Mouse (Mus musculus): ENCODE measurements around the gene Napa. TPM values are rescaled to one million over a fixed set of nuclear protein-coding genes. Genes with fewer than 3 reads are reported as not detected.

The Napa gene
- polyA plus RNA-seq, 1 experiment from 2014 or later, result 178 TPM

DNA sequence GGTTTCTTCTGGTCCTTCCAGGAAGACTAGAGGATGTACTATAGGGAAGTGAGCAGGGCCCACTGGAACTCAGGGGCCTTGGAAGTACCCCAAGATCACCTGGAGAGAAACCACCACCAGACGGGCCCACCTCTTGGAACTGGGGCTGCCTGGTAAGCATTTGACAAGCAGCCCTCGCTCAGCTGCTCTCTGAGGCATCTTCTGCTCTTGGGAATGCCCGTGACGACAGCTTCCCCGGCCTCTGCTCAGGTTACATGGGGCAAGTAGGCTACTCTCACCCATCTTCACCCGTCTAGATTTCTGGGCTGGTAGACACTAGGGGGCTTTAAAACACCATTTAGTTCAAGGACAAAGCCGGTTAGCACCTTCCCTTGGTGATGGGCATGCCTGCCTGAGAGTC lies 2.8 kb downstream of the Napa start:
- WGBS, result 74% methylated on average over 7 of the region's 7 CpGs
- H3K4me2 ChIP-seq, result no peak overlapping the region
- no peak for ATAC-seq (ENCODE audit: borderline replicate concordance, extremely low read depth, low FRiP score, low TSS enrichment)
- peaks cover 14% of the 10 kb centered on the region; the same call in 1 of the 2 replicates for H3K36me3 ChIP-seq
- H3K9ac ChIP-seq, result no peak overlapping the region
- no peak overlapping the region for H3K4me3 ChIP-seq
- peaks cover 17% of the 10 kb centered on the region for H3K4me1 ChIP-seq
- H3K27me3 ChIP-seq, result no peaks in the 10 kb centered on the region
- no peak overlapping the region for H3K27ac ChIP-seq
- no peaks in the 10 kb centered on the region for H3K9me3 ChIP-seq

DNA sequence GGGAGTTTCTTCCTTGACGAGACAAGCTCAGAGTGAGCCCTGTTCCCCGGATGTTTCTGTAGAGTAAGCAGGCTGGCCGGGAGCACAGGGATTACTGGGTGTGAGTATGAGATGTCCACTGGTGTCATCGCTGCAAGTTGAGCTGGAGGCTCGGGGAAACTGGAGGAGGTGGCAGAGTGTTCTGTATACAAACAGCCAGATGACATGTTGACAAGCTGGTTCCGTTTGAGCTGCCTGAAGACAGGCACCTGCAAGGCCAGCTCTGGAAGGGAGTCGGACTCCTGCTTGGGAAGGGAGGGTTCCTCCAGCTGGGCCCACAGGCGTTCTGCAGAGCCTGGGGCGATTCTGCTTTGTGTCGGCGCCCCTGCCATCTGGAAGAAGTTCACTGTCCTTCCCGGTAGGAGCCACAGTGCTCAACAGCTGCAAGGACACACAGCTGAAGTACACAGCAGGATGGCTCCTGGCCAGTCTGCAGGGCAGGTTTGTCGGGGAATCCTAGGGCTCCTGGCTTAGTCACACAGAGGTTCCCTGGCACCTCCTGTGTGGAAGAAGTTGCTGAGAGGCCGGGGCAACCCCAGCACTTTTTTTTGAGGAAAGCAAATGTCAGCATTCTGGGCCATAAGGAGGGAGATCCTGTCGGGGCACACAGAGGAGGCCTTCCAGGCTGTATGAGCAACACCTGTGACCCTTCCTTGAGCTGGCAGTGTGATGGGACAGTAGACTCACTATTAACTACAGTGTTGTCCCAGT lies 3.6 kb downstream of the Napa start:
- 57% methylated on average over 15 of the region's 15 CpGs for WGBS
- ATAC-seq (ENCODE audit: borderline replicate concordance, extremely low read depth, low FRiP score, low TSS enrichment), result no peak
- no peaks in the 10 kb centered on the region for H3K9me3 ChIP-seq
- H3K4me3 ChIP-seq, result no peak overlapping the region
- no peaks in the 10 kb centered on the region for H3K27me3 ChIP-seq
- H3K4me2 ChIP-seq, result no peak overlapping the region
- no peak overlapping the region for H3K9ac ChIP-seq
- no peak overlapping the region for H3K27ac ChIP-seq
- peaks cover 14% of the 10 kb centered on the region; the same call in 1 of the 2 replicates for H3K36me3 ChIP-seq
- H3K4me1 ChIP-seq, result peaks cover 17% of the 10 kb centered on the region

DNA sequence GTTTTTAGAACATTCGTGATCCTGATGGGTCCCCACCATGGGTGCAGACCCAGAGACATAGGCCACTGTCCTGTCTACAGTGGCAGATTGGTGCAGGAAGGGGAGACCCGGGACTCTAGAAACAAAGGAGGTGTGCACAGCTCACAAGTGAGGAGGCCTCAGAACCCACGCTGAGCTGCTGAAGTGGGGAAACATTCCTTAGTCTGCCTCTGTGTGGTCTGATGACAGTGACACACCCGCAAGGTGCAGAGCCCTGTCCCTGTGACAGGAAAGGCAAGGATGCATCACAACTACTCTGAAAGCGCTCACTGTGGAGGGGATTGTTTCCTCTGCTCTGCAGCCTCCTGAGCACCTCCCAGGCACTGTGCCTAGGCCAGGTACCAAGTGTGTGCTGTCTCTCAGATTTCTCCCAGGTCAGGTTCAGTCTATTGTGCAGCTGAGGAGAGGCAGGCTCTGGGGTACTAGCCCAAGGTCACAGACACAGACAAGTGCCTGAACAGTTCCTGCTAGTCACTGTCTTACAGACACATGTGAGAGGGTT lies 4.5 kb downstream of the Napa start:
- 88% methylated on average over 5 of the region's 5 CpGs for WGBS

DNA sequence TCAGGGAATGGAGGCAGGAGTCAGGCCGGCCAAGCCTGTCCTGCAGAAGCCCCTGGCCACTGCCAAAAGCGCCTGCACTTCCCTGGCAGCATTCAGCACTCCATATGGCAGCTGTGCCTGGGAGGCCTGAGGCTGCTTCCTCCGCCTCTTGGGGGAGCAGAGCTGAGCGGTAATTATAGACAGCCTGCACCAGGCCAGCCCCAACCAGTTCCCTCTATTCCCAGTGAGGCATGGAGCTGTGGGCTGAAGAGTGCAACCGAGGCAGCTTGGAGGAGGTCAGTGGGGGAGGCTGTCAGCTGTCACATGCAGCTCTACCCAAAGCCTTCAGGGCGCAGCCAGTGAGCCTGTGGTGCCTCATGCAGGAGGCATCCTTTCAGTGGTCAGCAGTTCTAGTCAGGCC lies 5.5 kb downstream of the Napa start:
- H3K4me1 ChIP-seq, result peaks cover 13% of the 10 kb centered on the region
- no peaks in the 10 kb centered on the region for H3K27me3 ChIP-seq
- no peak overlapping the region for H3K27ac ChIP-seq
- peaks cover 28% of the 10 kb centered on the region; the same call in 1 of the 2 replicates for H3K36me3 ChIP-seq
- H3K9me3 ChIP-seq, result no peaks in the 10 kb centered on the region
- 79% methylated on average over 6 of the region's 6 CpGs for WGBS
- no peak overlapping the region for H3K4me3 ChIP-seq
- ATAC-seq (ENCODE audit: borderline replicate concordance, extremely low read depth, low FRiP score, low TSS enrichment), result no peak; the same call in 1 of the 2 replicates
- H3K4me2 ChIP-seq, result no peak overlapping the region
- H3K9ac ChIP-seq, result no peak overlapping the region

More for the DNA sequence above, 4.5 kb downstream of the Napa start:
- peaks cover 19% of the 10 kb centered on the region; the same call in 1 of the 2 replicates for H3K36me3 ChIP-seq
- peaks cover 14% of the 10 kb centered on the region for H3K4me1 ChIP-seq
- ATAC-seq (ENCODE audit: borderline replicate concordance, extremely low read depth, low FRiP score, low TSS enrichment), result no peak
- no peak overlapping the region for H3K4me2 ChIP-seq
- H3K27ac ChIP-seq, result no peak overlapping the region
- H3K27me3 ChIP-seq, result no peaks in the 10 kb centered on the region
- H3K9me3 ChIP-seq, result no peaks in the 10 kb centered on the region
- no peak overlapping the region for H3K4me3 ChIP-seq
- H3K9ac ChIP-seq, result no peak overlapping the region

DNA sequence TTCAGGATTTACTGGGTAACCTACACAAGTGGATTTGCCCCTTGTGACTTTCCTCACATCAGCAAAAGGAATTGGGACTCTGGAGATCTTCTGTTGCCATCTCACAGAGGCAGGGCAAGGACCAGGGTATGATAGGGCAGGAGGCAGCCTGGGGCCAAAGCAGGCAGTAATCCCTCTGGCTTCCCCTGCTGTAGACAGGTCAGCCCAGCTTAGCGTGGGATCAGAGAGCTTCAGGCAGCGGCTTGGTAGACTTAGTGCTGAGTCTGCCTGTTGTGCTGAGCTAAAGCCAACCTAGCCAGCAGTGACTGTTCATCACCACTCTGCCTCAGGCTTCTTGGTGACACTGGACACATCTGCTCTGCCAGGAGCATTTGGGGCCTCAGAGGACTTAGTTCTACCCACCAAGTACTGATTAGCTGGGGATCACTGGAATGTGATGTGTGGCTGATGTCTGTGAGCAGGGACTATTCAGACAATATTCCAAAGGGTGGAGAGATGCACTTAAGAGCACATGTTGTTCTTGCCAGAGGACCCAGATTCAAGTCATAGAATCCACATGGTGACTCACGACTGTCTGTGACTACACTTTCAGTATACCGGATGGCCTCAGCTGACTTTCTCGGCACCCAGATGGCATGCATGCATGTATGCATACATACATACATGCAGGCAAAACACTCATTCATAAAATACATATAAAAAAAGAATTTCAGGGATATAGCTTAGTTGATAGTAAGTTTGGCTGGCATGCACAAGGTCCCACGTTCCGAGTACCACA lies 6.5 kb downstream of the Napa start:
- Histone ChIP-seq H3K27ac (no peak overlapping the region), H3K27me3 (no peaks in the 10 kb centered on the region), H3K36me3 (peaks cover 37% of the 10 kb centered on the region), H3K4me1 (peaks cover 4% of the 10 kb centered on the region; the same call in 1 of the 2 replicates), H3K9me3 (no peaks in the 10 kb centered on the region), H3K4me2 (no peak overlapping the region), H3K4me3 (no peak overlapping the region), H3K9ac (no peak overlapping the region)
- ATAC-seq (ENCODE audit: borderline replicate concordance, extremely low read depth, low FRiP score, low TSS enrichment), result no peak
- 91% methylated on average over 7 of the region's 7 CpGs for WGBS

DNA sequence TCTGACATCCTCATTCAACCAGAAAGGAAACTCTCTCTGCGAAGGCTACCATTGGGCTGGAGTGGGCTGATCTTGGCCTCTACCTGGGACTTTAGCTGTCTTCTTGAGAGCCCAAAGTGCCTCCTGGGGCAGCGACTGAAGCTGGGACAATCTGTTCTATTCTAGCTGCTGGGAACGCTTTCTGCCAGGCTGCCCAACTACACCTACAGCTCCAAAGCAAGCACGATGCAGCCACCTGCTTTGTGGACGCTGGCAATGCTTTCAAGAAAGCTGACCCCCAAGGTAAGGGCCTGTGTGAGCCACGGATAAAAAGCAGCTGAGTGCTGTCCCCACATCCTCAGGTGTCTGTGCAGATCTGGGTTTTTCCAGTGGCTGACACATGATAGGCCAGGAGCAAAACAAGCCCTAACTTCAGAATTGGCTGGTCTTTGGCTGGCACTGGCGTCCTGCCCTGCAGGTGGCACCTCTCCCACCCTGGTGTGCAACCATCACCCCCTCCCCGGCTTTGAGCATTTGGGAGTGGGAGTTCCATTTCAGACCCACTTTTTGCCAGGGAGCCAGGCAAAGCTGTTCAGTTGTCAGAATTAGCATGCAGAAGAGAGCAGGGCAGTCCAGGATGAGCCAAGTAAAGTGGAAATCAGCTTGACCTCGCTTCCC lies 10.8 kb downstream of the Napa start:
- H3K4me3 ChIP-seq, result no peak overlapping the region
- no peak overlapping the region for H3K4me2 ChIP-seq
- H3K27me3 ChIP-seq, result no peaks in the 10 kb centered on the region
- no peaks in the 10 kb centered on the region for H3K4me1 ChIP-seq
- H3K9me3 ChIP-seq, result no peaks in the 10 kb centered on the region
- WGBS, result 86% methylated on average over 9 of the region's 9 CpGs
- ATAC-seq (ENCODE audit: borderline replicate concordance, extremely low read depth, low FRiP score, low TSS enrichment), result no peak
- peaks cover 78% of the 10 kb centered on the region for H3K36me3 ChIP-seq
- H3K27ac ChIP-seq, result no peak overlapping the region
- H3K9ac ChIP-seq, result no peak overlapping the region

DNA sequence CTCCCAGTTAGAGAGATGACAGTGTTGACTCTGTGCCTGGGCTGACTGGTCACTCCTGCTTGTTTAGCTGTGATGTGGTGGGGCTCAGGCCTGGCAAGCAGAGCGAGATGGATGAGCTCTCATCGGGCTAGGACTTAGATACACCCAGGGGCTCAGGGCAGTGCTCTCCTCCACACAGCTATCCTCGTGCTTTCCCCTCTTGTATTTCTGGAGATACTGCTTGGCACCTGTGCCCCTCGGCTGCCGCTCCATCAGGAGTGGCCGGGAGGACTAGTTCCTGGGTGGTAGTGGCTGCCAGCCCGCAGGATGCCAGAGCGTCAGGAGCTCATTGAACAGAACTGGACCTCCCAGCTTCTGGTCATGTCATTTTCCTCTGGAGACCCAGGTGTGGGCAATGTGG lies 11.9 kb downstream of the Napa start:
- H3K36me3 ChIP-seq, result peaks cover 78% of the 10 kb centered on the region
- H3K4me1 ChIP-seq, result no peaks in the 10 kb centered on the region
- no peak overlapping the region for H3K4me3 ChIP-seq
- no peak overlapping the region for H3K4me2 ChIP-seq
- H3K9me3 ChIP-seq, result no peaks in the 10 kb centered on the region
- ATAC-seq (ENCODE audit: borderline replicate concordance, extremely low read depth, low FRiP score, low TSS enrichment), result no peak
- H3K27ac ChIP-seq, result no peak overlapping the region
- no peak overlapping the region for H3K9ac ChIP-seq
- 91% methylated on average over 8 of the region's 8 CpGs for WGBS
- no peaks in the 10 kb centered on the region for H3K27me3 ChIP-seq

DNA sequence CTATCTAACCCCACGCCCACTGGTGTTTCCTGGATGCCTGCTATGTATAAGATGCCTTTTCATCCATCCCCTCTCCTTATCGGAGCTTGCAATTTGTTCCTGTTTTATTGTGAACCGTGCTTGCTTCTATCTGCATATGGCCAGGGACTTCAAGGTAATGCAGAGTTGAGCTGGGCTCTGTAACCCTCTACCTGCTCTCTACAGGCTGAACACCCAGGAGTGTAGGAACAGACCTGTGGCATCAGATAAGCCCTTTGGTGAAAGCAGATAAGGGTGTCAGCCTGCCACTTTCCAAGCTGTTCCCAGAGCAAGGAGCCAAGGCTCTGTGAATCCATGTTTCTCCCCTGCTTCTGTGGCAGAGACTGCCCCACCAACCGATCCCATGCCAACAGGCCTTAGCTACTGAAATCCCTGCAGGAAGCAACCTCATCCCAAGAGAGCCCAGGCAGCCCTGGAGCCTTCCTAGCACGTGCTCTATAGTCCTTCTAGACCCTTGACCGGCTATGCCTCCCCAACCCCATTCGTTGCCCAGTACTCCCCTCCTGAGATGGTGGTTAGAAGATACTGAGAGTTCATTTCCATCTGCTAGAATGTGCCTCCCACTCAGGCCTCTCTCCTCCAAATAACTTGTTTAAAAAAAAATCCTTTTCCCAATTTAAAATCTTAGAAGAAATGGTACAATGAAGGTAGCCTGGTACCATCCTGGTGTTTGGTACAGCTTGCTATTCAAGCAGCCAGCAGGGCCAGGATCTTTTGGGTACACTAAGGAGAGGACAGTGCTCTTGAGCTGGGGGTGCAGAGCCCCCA lies 13.2 kb downstream of the Napa start:
- ATAC-seq (ENCODE audit: borderline replicate concordance, extremely low read depth, low FRiP score, low TSS enrichment), result no peak
- Histone ChIP-seq H3K36me3 (peaks cover 87% of the 10 kb centered on the region), H3K27ac (no peak overlapping the region), H3K9ac (no peak overlapping the region), H3K4me2 (no peak overlapping the region), H3K4me1 (no peaks in the 10 kb centered on the region), H3K4me3 (no peak overlapping the region), H3K27me3 (no peaks in the 10 kb centered on the region), H3K9me3 (no peaks in the 10 kb centered on the region)
- whole genome bisulfite sequencing, result 86% methylated on average over 7 of the region's 7 CpGs

DNA sequence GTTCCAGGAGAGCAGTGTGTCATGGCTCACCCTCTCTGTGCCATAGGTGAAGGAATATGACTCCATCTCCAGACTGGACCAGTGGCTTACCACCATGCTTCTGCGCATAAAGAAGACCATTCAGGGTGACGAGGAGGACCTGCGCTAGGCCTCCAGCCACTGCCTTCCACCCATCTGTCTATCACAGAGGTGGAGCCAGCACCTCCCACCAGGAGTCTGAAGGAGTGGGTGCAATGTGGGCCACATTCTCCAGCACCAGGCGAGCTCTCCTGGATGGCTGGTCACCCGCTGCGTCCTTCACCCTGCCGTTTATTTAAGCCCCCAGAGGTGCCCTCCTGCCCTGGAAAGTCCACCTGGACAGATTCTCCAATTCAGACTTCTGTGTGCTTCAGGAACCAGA lies 18.2 kb downstream of the Napa start:
- 87% methylated on average over 7 of the region's 7 CpGs for WGBS

DNA sequence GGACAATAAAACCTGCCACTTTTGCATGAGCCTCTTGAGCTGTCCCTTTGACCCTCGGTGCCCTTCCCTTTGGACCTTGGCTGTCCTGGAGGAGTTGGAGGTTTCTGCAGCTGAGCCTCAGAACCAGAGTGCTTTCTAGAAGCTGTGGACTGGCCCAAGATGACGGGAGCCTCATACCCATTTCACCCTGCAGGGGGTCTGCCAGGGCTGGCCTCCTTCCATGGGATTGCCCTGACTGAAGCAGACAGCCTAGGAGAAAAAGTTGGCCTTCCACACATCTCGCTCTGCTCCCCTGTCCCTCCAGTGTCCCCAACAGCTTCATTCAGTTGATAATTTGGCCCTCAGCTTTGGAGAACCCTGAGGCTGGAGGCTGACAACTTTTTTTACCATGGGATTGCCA lies 18.8 kb downstream of the Napa start:
- Histone ChIP-seq H3K27ac (no peak overlapping the region), H3K4me2 (no peak overlapping the region), H3K9me3 (no peaks in the 10 kb centered on the region), H3K4me3 (no peak overlapping the region), H3K4me1 (peaks cover 10% of the 10 kb centered on the region), H3K36me3 (peaks cover 55% of the 10 kb centered on the region), H3K9ac (no peak overlapping the region), H3K27me3 (no peaks in the 10 kb centered on the region)
- ATAC-seq (ENCODE audit: borderline replicate concordance, extremely low read depth, low FRiP score, low TSS enrichment), result no peak
- 81% methylated on average over 3 of the region's 3 CpGs for WGBS

More for the DNA sequence above, 18.2 kb downstream of the Napa start:
- H3K4me2 ChIP-seq, result no peak overlapping the region
- H3K27me3 ChIP-seq, result no peaks in the 10 kb centered on the region
- H3K36me3 ChIP-seq, result peaks cover 62% of the 10 kb centered on the region
- H3K4me1 ChIP-seq, result peaks cover 10% of the 10 kb centered on the region
- ATAC-seq (ENCODE audit: borderline replicate concordance, extremely low read depth, low FRiP score, low TSS enrichment), result no peak
- no peak overlapping the region for H3K4me3 ChIP-seq
- no peak overlapping the region for H3K9ac ChIP-seq
- no peaks in the 10 kb centered on the region for H3K9me3 ChIP-seq
- H3K27ac ChIP-seq, result no peak overlapping the region
